Mouse (Mus musculus) cerebellum, adult (tissue): ENCODE measurements around the gene Anks6.

Experiments used
- ATAC-seq: cut with Nextera tagmentation; 2 replicates; pipeline ENCODE4 v1.9.2; 2017; ENCODE audit warnings: mild to moderate bottlenecking, moderate library complexity, mixed read lengths; ENCODE audit not compliant: insufficient number of reproducible peaks, low FRiP score, low TSS enrichment

Anks6 gene

DNA sequence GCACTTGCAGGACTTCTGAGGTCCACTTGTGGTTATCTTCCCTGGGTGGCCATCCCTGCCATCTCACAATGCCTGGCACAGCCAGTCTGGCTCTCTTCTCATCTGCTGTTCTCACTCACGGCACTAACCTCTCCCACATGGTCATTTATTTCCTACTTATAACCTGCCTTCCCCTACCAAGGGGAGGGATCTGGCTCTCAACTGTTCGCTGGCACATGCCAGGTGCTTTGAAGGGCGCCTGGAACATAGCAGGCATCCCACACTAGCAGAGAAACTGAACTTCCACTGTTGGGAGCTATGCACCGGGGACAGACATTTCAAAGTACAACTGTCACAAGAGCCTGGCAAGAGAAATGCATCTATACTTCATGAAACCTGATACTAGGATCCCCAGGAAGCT is 9.5 kb downstream of the Anks6 start:
- ATAC-seq = no peak

DNA sequence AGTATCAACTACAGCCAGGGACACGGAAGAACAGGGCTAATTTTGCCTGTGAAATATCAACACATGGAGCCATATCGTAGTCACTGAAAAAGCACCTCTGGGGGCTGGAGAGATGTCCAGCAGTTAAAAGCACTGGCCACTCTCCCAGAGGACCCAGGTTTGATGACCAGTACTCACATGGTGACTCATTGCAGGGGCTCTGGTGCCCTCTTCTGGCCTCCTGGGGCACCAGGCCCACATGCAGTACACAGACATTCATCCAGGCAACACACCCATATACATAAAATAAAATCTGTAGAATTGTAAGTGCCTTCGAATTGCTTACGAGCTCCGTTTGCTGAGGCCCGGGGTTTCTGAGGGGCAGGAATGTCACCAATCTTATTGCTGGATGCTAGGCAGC is 10.3 kb downstream of the Anks6 start:
- no peak for ATAC-seq

DNA sequence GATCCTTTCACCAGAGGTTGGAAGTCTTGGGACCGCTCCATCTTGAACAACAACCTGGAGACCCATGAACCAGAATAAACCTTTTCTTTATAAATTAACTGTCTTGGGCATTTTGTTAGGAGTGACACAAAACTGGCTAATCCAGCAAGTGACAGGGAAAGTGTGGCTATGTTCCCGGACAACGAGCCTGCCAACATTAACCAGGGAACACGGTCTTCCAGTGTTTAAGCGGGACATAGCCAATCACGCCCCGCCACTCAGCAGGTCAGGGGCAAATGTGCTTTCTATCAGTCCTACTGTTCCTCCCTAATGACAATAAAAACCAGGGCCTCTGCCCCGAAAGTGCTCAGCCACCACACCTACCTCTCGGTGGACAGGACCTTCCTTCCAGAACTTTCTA is 13.4 kb downstream of the Anks6 start:
- ATAC-seq = no peak

DNA sequence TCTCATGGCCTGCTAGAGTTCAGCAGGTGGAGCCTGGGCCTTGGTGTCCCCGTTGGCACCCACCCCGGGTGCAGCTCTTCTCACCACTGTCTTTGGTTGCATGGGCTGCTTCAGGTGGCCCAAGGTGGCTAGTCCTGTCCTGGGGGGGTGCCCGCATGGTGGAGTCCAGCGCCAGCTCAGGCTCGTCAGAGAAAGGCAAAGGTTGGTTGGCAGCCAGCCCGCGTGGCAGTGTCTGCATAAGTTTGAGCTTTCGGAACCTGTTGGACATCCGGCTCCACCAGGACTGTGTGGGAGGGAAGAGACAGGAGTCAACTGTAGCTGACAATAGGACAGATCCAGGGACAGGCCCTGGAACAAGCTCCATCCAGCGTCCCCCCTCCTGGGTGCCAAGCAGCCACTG is 17.6 kb downstream of the Anks6 start:
- ATAC-seq = no peak

DNA sequence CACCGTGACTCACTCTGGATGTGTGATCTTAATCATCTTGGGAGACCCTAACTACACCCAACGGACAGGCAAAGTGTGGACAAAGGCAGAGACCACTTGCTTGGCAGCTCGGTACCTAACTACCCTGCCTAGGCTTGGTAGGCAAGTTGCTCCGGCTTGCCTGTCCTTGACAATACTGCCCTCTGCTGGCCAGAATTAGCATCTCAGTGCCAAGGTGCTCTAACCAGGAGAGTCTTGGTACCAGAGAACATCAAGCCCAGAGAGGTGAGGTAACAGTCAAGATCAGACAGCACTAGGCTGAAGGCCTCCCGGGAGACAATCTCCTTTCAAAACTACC is 19.9 kb downstream of the Anks6 start:
- peak; percentile 54 for ATAC-seq

DNA sequence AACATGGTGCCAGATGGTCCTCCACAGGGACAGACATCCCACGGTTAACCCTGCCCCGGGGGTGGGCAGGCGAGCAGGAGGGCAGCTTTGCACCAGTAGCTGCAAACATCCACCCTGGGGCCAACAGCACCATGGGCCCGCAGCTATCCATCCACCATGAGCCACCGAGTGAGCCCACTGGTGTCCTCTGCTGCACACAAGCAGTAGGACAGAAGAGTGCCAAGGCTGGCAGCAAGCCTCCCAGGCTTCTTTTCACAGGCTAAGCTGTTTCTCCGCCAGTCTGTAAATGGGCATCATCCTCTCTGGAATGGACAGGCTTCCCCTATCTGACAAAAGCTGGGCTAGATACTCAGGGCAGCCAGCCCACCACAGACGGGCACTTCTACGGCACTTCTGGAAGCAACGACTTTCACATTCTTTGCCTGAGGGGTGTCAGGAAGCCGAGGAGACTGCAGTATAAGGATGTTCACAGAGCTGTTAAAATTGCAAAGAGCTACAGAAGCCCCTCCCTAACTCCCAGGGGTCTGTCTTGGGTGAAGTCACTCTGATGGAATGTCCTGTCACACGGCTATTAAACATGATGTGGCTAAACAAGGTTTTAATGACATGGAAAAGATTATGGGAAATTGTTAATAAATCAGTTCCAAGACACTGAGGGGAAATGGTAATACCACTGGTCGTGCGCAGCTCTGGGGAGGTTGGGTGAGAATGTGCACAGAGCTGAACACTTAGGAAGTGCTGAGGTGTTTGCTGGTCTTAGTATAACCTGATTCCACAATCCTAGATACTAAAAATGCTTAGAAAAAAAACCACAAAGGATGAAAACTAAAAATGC is 20.5 kb downstream of the Anks6 start:
- 0 out of 2 replicates have a peak, but pooled peaks have one; percentile 29 for ATAC-seq

DNA sequence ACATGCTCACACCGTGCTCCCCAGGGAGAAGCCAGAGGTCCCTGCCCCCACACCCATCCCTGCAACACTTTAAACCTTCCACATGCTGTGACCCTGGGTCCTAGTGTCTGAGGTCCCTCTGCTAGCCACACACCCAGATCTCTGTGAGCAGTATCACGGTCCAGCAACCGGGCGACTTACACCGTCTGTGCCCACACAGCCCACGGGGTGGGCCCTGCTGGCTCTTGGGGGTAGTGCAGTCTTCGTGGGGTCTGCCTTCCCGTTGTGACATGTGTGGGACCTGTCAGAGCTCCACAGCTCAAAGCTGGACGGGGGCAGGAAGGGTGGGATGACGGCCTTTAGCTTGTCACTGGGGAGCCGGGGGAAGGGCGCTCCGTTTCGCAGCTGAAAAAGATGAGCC is 21.7 kb downstream of the Anks6 start:
- ATAC-seq = no peak

DNA sequence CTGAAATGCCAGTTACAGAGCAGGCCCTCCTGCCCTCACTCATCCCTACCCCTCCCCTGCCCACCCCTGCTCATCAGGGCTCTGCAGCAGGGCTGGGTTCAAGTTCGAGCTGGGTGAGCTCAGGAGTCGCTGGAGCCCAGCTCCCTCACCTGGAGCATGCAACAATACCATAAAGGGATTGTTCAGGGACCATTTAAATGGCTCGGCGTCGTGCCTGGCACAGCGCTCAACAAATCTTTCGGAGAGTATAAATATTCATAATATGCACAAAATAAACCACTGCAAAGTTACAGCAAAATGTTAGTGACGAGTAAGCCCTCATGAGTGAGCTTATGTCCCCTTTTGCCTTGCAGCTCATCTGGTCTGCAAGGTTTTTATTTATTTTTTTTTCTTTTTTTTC is 25.1 kb downstream of the Anks6 start:
- ATAC-seq = no peak

DNA sequence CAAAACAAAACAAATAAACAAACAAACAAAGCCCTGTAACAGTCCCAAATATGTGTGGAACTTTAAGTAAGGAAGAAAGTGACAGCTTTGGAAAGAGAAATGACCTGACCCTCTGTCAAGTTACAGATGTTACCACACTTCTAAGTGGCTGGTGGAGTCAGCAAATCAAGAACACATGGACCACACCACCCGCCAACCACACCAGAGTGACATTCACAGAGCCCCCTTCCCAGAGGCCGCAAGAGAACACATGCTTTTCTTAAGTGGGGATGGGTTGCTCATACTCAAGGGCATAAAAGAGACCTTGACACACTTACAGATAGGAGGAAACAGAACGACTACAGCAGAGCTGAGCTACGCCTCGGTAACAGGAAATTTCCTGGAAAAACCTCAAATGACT is 28.4 kb downstream of the Anks6 start:
- no peak for ATAC-seq

DNA sequence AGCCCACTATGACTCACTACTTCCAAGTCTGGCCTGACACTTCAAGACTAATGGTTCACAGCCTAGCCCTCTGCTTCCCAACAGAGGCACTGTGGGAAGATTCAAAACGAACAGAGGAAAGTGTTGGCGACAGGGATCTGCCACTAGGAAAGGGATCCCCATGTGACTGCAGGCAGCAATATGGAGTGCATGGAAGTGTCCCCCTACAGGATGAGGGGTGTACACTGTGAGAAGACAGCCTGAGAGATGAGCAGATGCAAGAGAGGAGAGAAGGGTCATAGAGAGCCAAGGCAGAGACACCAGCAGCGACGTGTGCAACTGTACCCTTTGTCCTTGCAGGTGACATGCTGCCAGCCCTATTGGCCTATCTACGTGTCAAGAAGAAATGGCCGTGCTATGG is 33.3 kb downstream of the Anks6 start:
- no peak for ATAC-seq

DNA sequence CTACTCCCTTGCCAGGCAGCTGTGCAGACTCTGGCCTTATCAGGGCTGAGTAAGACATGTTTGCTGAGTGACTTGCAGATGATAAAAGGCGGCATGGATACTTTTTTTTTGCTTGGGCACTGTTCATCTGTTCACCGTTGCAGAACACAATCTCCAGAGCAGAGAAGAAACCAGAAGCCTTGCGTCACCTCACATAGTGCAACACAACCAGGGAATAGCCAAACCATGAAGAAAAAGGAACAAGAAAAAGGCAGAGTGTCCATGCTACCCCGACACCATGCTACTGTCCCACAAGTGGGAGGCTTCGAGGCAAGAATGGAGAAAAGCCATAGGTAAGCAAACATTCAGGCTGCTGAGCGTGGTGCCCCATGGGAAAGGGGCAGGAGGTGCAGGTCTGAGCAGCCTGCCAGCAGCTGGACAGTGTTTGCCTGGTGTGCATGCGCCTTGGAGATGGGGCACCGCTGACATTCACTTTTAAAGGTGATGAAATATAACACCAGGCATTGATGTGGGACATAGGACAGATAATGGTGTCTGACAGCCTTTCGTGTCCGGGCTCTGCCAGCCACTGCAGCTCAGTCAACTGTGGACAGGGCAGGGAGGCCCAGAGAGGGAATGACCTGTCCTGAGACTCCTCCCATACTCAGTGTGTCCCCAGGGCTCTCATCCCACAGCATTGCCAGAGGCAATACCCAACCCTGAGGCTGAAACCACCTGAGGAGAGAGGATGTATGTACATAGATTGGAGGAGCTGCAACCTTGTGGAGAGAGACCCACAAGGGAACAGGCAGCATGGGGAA is 34.2 kb downstream of the Anks6 start:
- no peak for ATAC-seq

DNA sequence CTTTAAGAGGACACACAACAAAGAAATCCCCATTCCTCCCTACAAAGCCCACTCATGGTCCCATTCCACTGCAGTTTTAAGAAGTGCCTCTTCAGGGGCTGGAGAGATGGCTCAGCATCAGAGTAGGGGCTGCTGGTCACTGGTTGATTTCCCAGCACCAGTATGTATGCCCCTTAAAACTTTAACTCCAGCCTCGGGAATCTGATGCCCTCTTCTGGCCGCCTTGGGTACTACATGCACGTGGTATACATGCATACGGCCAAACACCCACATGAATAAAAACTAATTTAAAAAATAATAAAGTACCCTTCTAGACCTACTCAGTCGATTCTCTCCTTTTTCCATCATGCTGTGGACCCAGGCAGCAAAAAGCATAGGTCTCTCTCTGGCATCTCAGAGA is 36.7 kb downstream of the Anks6 start:
- ATAC-seq = no peak

DNA sequence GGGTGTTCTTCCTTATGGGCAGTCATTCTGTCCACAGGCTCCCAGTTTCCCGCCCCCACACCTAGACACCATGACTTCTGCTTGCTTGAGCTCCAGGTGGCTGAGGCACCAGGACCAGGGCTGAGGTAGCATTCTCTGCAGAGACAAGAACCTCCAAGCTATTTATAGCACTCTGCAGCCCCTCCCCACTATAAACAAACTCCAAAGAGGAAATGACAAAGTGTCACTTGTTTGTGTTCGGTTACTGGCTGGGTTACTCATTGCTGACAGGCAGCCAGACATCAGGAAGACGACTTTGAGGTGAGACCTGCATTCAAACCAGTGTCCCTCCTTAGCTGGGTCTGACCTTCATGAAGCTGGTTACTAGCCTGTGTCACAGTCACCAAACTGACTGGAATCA is 42.1 kb downstream of the Anks6 start:
- ATAC-seq = no peak

DNA sequence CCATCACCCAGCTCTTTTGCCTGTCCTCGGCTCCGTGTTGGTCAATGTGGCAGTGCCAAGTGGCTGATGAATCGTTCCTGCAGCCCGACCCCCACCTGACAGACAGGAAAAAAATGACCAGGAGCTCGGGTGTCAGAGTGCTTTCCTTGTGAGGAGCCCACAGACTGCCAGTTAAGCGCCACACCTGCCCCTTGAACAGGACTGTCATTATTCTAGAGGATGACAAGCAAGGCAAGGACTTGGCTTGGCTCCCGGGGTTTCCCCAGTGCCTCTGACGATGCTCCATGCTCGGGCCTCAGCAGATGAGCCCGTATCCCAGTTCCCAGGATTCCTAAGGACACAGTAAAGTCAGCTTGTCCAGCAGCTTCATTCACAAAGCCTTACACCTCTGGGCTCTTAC is 44.8 kb downstream of the Anks6 start:
- ATAC-seq = no peak

DNA sequence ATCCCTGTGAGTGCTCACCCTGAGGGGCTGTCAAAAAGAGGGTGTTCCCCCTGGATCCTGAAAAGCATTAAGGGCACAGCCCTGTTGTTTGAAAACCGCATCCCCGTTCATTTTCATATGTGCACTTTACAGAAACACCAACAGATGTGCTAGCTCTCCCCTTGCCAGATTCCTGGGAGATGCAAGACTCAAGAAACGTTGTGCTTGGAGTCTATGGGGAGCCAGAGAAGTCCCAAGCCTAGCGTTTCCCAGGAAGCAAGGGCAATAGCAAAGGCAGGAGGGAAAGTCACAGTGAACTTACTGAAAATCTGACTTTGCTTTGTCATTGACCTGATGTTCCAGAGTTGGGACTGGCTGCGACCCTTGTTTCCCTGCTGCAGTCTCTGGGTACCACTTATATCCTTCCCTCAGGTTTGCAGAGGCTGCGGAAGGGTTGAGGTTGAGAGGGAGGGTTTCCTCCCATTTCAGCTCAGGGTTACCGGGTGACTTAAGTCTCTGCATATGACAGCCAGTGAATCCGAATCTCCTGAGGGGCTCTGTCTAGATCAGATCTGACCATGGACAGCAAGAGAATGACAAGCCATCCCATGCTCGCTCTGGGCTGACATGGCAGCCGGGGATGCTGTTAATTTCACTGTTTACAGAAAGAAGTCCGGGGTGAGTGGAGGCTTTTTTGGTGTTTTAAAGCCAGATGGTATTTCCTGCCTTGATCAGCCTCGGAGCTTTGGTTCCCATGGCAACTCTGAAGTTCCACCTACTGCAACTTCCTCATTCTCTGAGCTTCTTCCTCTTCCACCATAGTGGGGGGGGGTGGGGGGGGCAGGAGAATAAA is 46.6 kb downstream of the Anks6 start:
- no peak for ATAC-seq

DNA sequence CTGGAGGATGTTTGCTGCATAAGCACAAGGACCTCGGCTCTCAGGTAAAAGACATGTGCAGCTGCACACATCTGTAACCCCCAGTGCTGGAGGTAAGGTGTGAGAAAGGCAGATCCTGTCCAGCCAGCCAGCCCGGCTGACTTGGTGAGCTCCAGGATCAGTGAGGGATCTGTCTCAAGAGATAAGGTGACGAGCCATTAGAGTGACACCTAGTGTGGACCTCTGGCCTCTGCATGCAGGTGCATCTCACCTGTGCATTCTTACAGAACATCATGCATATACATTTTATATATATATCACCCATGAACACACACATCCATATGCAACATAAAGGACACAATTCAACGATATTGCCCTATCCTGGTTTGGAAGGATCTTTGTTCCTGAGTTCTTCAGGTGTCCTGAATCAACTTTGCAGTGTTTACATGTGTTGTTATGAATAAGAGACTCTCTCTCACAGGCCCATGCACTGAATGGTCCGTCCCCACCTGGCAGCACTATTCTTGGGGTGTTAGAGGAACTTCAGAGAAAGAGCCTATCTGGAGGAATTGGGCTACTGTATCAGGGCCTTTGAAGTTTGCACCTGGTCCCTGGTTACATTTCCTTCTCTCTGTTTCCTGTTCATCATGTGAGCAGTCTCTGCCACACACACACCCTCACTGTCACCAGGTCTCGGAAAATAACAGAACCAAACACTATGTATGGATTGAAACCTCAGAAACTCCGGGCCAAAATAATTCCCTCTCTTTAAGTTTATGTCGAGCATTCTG is 56.4 kb downstream of the Anks6 start:
- ATAC-seq = no peak

DNA sequence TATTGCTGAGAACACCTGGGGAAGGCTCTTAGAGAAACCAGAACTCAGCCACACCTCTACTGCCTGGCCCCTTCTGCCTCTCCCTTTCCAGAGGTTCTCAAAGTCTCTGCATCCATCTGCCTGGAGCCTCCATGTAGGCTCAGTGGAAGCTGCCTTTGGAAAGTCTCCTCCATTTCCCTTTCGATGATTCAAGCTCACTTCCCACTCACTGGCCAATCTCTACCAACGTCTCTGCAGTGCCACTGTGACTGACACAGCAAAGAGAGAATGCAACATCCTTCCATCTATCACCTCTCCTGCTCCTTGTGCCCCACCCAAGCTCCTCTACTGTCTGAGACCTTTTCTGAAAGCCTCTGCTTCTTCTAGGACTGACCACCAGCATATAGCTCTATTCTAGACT is 59.3 kb downstream of the Anks6 start:
- ATAC-seq = no peak

DNA sequence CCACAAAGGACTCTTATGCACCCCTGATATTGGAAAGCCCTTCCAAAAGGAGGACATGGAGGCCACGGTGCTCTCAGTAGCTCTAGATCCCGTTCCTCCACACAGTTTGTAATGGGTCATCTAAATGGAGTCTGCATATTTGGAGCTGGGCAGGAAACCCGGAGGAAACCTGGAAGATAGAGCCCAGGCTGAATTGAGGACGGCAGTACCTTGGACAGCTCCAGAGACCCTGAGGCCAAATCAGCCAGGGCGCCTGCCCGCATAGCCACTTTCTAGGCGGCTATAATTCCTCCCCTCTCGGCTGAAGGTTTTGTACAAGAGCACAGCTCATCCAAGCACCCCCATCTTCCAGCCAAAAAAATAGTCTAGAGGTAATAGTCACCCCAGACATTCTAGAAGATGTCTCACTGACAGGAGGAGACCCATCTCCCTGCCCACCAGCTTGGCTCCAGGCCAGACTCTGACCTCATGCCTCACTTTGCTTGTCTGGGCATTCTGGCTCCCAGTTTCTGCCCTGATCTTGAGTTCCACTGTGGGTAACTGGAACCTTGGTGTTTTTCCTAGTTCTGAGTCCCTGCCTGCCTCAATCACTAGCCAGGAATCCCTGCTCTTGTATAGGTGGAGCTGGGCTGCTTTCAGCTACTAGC is 64.3 kb downstream of the Anks6 start:
- no peak for ATAC-seq

DNA sequence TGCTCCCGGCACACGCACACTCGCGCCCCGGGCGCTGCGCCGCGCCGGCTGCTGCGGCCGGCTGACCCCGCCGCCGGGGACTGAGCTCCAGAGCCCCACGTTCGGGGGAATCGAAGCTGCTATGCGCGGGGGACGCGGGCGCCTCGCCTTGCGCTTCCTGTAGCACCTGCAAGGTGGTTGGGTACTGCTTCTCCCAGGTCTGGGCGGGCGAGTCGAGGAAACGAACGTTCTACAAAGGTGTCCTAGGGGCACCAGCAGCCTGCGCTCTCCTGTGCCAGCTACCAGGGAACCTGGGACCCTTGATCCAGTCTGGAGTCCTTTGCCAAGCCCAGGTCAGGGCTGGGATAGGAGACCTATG is 65.3 kb downstream of the Anks6 start:
- peak; percentile 2; the same call in 1 of the 2 replicates for ATAC-seq
